Comparison of ENCODE assay signal across 9 mouse cellular contexts in genomic region chr2:122611654-122611973, GRCm38 (mm10). TPM values are rescaled to one million over a fixed set of nuclear protein-coding genes. Genes with fewer than 3 reads are reported as not detected.
DNase-seq lines count a peak whose midpoint lies in the region; ATAC-seq and TF ChIP-seq lines count a peak whose summit lies in the region.
"Had no signal": no experiment of that assay in that cellular context is flagged by ENCODE, and none has a peak within 500 bp of the region (broad histone marks: within the 10 kb centered on the region; RNA-seq: fewer than 3 reads in every experiment).

No protein-coding gene starts in this region.

- H3K36me3 ChIP-seq in kidney, postnatal 0 days (ENCODE audit: insufficient read depth, low read length): no peaks in the 10 kb centered on the region
- H3K36me3 ChIP-seq in embryonic facial prominence, embryonic 15.5 days: no peaks in the 10 kb centered on the region
- no peaks in the 10 kb centered on the region for H3K36me3 ChIP-seq in limb, embryonic 13.5 days
- no peaks in the 10 kb centered on the region for H3K36me3 ChIP-seq in neural tube, embryonic 14.5 days (ENCODE audit: control insufficient read depth, insufficient read depth, low read length)
- H3K36me3 ChIP-seq: G1E had no signal

- no peaks in the 10 kb centered on the region for H3K27me3 ChIP-seq in kidney, postnatal 0 days (ENCODE audit: insufficient read depth, low read length)
- H3K27me3 ChIP-seq in embryonic facial prominence, embryonic 15.5 days: peaks cover 11% of the 10 kb centered on the region; the same call in 1 of the 2 replicates
- H3K27me3 ChIP-seq in limb, embryonic 13.5 days: peaks cover 25% of the 10 kb centered on the region
- H3K27me3 ChIP-seq in neural tube, embryonic 14.5 days (ENCODE audit: control insufficient read depth, insufficient read depth, low read length): no peaks in the 10 kb centered on the region

- WGBS in kidney, postnatal 0 days: 86% methylated on average over 4 of the region's 4 CpGs
- WGBS in embryonic facial prominence, embryonic 15.5 days: 77% methylated on average over 4 of the region's 4 CpGs
- WGBS in limb, embryonic 13.5 days: 83% methylated on average over 4 of the region's 4 CpGs
- WGBS in neural tube, embryonic 14.5 days: 86% methylated on average over 4 of the region's 4 CpGs

- no peaks in the 10 kb centered on the region for H3K4me1 ChIP-seq in kidney, postnatal 0 days (replicated peaks; ENCODE audit: insufficient read depth, low read length)
- H3K4me1 ChIP-seq in embryonic facial prominence, embryonic 15.5 days: peaks cover 9% of the 10 kb centered on the region
- peaks cover 7% of the 10 kb centered on the region; the same call in 1 of the 2 replicates for H3K4me1 ChIP-seq in limb, embryonic 13.5 days
- 0 out of 2 replicates have a peak, but pooled peaks cover 2% of the 10 kb centered on the region for H3K4me1 ChIP-seq in neural tube, embryonic 14.5 days (ENCODE audit: control insufficient read depth, insufficient read depth, low read length)

- ATAC-seq in kidney, postnatal 0 days (replicated peaks; ENCODE audit: low FRiP score, low read depth): no peak
- no peak for ATAC-seq in embryonic facial prominence, embryonic 15.5 days (ENCODE audit: insufficient number of reproducible peaks, low FRiP score, low TSS enrichment, low read depth)
- no peak for ATAC-seq in limb, embryonic 13.5 days (ENCODE audit: low FRiP score, low read depth)
- no peak for ATAC-seq in neural tube, embryonic 14.5 days (ENCODE audit: low read depth)

- H3K4me2 ChIP-seq in kidney, postnatal 0 days (ENCODE audit: low read length): peak overlapping the region; percentile 90
- H3K4me2 ChIP-seq in embryonic facial prominence, embryonic 15.5 days (replicated peaks): peak overlapping the region; percentile 91
- H3K4me2 ChIP-seq in limb, embryonic 13.5 days (replicated peaks): peak overlapping the region; percentile 92
- peak overlapping the region; percentile 78 for H3K4me2 ChIP-seq in neural tube, embryonic 14.5 days (ENCODE audit: low read depth, low read length)

- no peak for TF ChIP-seq CTCF in kidney, postnatal 0 days (IDR thresholded peaks at IDR 0.05; ENCODE audit: low read depth)

- no peak overlapping the region for H3K27ac ChIP-seq in kidney, postnatal 0 days
- no peak overlapping the region for H3K27ac ChIP-seq in embryonic facial prominence, embryonic 15.5 days (replicated peaks)
- H3K27ac ChIP-seq in limb, embryonic 13.5 days: no peak overlapping the region
- no peak overlapping the region for H3K27ac ChIP-seq in neural tube, embryonic 14.5 days (ENCODE audit: low read depth, low read length)

- no peaks in the 10 kb centered on the region for H3K9me3 ChIP-seq in kidney, postnatal 0 days (replicated peaks; ENCODE audit: low read length)
- no peaks in the 10 kb centered on the region for H3K9me3 ChIP-seq in embryonic facial prominence, embryonic 15.5 days (replicated peaks)
- H3K9me3 ChIP-seq in limb, embryonic 13.5 days: no peaks in the 10 kb centered on the region
- no peaks in the 10 kb centered on the region for H3K9me3 ChIP-seq in neural tube, embryonic 14.5 days (ENCODE audit: control insufficient read depth, low read length)
- H3K9me3 ChIP-seq: G1E had no signal

- DNase-seq in kidney, postnatal 0 days (ENCODE audit: low spot score): no peak
- no peak for DNase-seq in kidney, adult 18-20 months
- no peak for DNase-seq in layer of hippocampus, adult 11-12 months (ENCODE audit: low spot score)
- DNase-seq in cerebellum, adult 11-12 months: no peak
- DNase-seq in right cerebral cortex, postnatal 4 days: no peak

- H3K4me3 ChIP-seq in kidney, postnatal 0 days (replicated peaks; ENCODE audit: low read depth, low read length): peak overlapping the region; percentile 47; the same call in 1 of the 2 replicates
- H3K4me3 ChIP-seq in embryonic facial prominence, embryonic 15.5 days (replicated peaks): peak overlapping the region; percentile 47
- peak overlapping the region; percentile 54; the same call in 1 of the 2 replicates for H3K4me3 ChIP-seq in limb, embryonic 13.5 days
- H3K4me3 ChIP-seq in neural tube, embryonic 14.5 days (ENCODE audit: low read depth, low read length): peak overlapping the region; percentile 55

- no peak overlapping the region for H3K9ac ChIP-seq in kidney, postnatal 0 days (ENCODE audit: low read depth, low read length)
- no peak overlapping the region for H3K9ac ChIP-seq in embryonic facial prominence, embryonic 15.5 days
- H3K9ac ChIP-seq in limb, embryonic 13.5 days: no peak overlapping the region
- no peak overlapping the region for H3K9ac ChIP-seq in neural tube, embryonic 14.5 days (replicated peaks; ENCODE audit: low read depth, low read length)

RNA-seq across cellular contexts. Expression of gene Gatm, which starts 0.5 kb away (rescaled TPM):
- 270 and 317 TPM in 2 replicates for polyA plus RNA-seq in kidney, postnatal 0 days (2015; fragmentation: Nextera tagmentation; extraction: Ambion mirVana)
- 42.3 and 48.4 TPM in 2 replicates for polyA plus RNA-seq in embryonic facial prominence, embryonic 15.5 days (2015; fragmentation: Nextera tagmentation; extraction: Ambion mirVana)
- 35.1 and 38.7 TPM in 2 replicates for polyA plus RNA-seq in limb, embryonic 13.5 days (2015; fragmentation: Nextera tagmentation; extraction: Ambion mirVana)
- polyA plus RNA-seq in neural tube, embryonic 14.5 days (2014; fragmentation: Nextera tagmentation; extraction: Ambion mirVana): 35.3 and 37.6 TPM in 2 replicates
- polyA plus RNA-seq: G1E had no signal

RNA-seq across cellular contexts. Expression of gene AA467197, which starts 25.2 kb away (rescaled TPM):
- polyA plus RNA-seq in kidney, postnatal 0 days (2015; fragmentation: Nextera tagmentation; extraction: Ambion mirVana): 0.26 and 0.34 TPM in 2 replicates
- polyA plus RNA-seq in embryonic facial prominence, embryonic 15.5 days (2015; fragmentation: Nextera tagmentation; extraction: Ambion mirVana): 0.37 and 0.53 TPM in 2 replicates
- polyA plus RNA-seq in limb, embryonic 13.5 days (2015; fragmentation: Nextera tagmentation; extraction: Ambion mirVana): 0.62 TPM in 1 of 2 replicates, not detected in the other
- polyA plus RNA-seq in neural tube, embryonic 14.5 days (2014; fragmentation: Nextera tagmentation; extraction: Ambion mirVana): 0.50 and 0.64 TPM in 2 replicates
- polyA plus RNA-seq: G1E had no signal
